ENCODE assay signal across 8 mouse cellular contexts in genomic region chr5:135867637-135868593, GRCm38 (mm10). TPM values are rescaled to one million over a fixed set of nuclear protein-coding genes. Genes with fewer than 3 reads are reported as not detected.
A peak's percentile ranks its signal among the peaks of the same experiment; 100 is the strongest.
DNase-seq lines count a peak whose midpoint lies in the region; ATAC-seq and TF ChIP-seq lines count a peak whose summit lies in the region.

No protein-coding gene starts in this region.

- under 1% methylated on average over 83 of the region's 89 CpGs for WGBS in forebrain, embryonic 16.5 days
- under 1% methylated on average over 78 of the region's 89 CpGs for WGBS in limb, embryonic 13.5 days

- H3K4me1 ChIP-seq in forebrain, embryonic 16.5 days (replicated peaks; ENCODE audit: control insufficient read depth, insufficient read depth, low read length), result peaks cover 13% of the 10 kb centered on the region
- peaks cover 17% of the 10 kb centered on the region for H3K4me1 ChIP-seq in limb, embryonic 13.5 days

- peaks cover 39% of the 10 kb centered on the region for H3K27me3 ChIP-seq in forebrain, embryonic 16.5 days (replicated peaks; ENCODE audit: control insufficient read depth, insufficient read depth, low read length)
- peaks cover 95% of the 10 kb centered on the region for H3K27me3 ChIP-seq in limb, embryonic 13.5 days

- peak overlapping the region; percentile 65 for H3K9ac ChIP-seq in forebrain, embryonic 16.5 days (replicated peaks; ENCODE audit: low read depth, low read length)
- peak overlapping the region; percentile 68 for H3K9ac ChIP-seq in limb, embryonic 13.5 days

- ATAC-seq in forebrain, embryonic 16.5 days, result peak; percentile 64
- peak; percentile 61; the same call in 1 of the 2 replicates for ATAC-seq in limb, embryonic 13.5 days (ENCODE audit: low FRiP score, low read depth)

- H3K4me2 ChIP-seq in forebrain, embryonic 16.5 days (ENCODE audit: low read length), result peak overlapping the region; percentile 76
- peak overlapping the region; percentile 90 for H3K4me2 ChIP-seq in limb, embryonic 13.5 days (replicated peaks)

- H3K9me3 ChIP-seq in forebrain, embryonic 16.5 days (ENCODE audit: control insufficient read depth, low read length), result no peaks in the 10 kb centered on the region
- no peaks in the 10 kb centered on the region for H3K9me3 ChIP-seq in limb, embryonic 13.5 days

- peak overlapping the region; percentile 76 for H3K27ac ChIP-seq in left cerebral cortex, adult 2 months
- H3K27ac ChIP-seq in forebrain, embryonic 16.5 days (ENCODE audit: low read length), result no peak overlapping the region
- H3K27ac ChIP-seq in limb, embryonic 13.5 days, result no peak overlapping the region

- TF ChIP-seq CTCF in left cerebral cortex, adult 2 months (IDR thresholded peaks at IDR 0.05), result no peak; the same call in 1 of the 2 replicates

- H3K4me3 ChIP-seq in left cerebral cortex, adult 2 months, result peak overlapping the region; percentile 49
- peak overlapping the region; percentile 48 for H3K4me3 ChIP-seq in forebrain, embryonic 16.5 days (replicated peaks; ENCODE audit: low read length)
- H3K4me3 ChIP-seq in limb, embryonic 13.5 days, result peak overlapping the region; percentile 52

- intact Hi-C loops in left cerebral cortex, adult 2 months (cut with DNase I), result no loop called here

- DNase-seq in left cerebral cortex, adult 2 months (ENCODE audit: extremely low spot score in 1 of 2, low spot score in 2 of 2), result peak; percentile 52 to 67
- DNase-seq in left cerebral cortex, adult 11 months (ENCODE audit: low spot score), result no peak
- DNase-seq in embryo, embryonic 9.5 days (ENCODE audit: extremely low spot score), result peak; percentile 52
- peak; percentile 61 for DNase-seq in retina, postnatal 1 day
- DNase-seq in urinary bladder, adult 2 months (ENCODE audit: low spot score), result no peak
- DNase-seq in cerebellum, postnatal 4 days (ENCODE audit: low spot score in 2 of 2), result no peak

- H3K36me3 ChIP-seq in forebrain, embryonic 16.5 days (ENCODE audit: control insufficient read depth, insufficient read depth), result no peaks in the 10 kb centered on the region
- no peaks in the 10 kb centered on the region for H3K36me3 ChIP-seq in limb, embryonic 13.5 days

RNA-seq across cellular contexts. Expression of gene Hspb1, which starts 19.8 kb away (rescaled TPM):
- total RNA-seq in left cerebral cortex, adult 2 months (2021), result 10 to 100 TPM; 19.2 to 19.3 TPM
- 7.3 and 9.6 TPM in 2 replicates for polyA plus RNA-seq in forebrain, embryonic 16.5 days (2015; fragmentation: Nextera tagmentation; extraction: Ambion mirVana)
- 134 and 150 TPM in 2 replicates for polyA plus RNA-seq in limb, embryonic 13.5 days (2015; fragmentation: Nextera tagmentation; extraction: Ambion mirVana)
- polyA plus RNA-seq in urinary bladder, adult 2 months (2012; rRNA removed), result 816 and 846 TPM in 2 replicates

Comparison
In these comparisons a context has a peak if more than half of its experiments do, and no peak if none do; other contexts are left out.
1. DNase-seq: peak in left cerebral cortex, adult 2 months (2 of 2), embryo, embryonic 9.5 days (single experiment) and retina, postnatal 1 day (single experiment); none in left cerebral cortex, adult 11 months (single experiment), urinary bladder, adult 2 months (single experiment) and cerebellum, postnatal 4 days (0 of 2).
2. RNA of gene Hspb1, which starts 19.8 kb away (polyA plus RNA-seq): 816 to 846 TPM in urinary bladder, adult 2 months and 134 to 150 TPM in limb, embryonic 13.5 days; 7.3 to 9.6 TPM in forebrain, embryonic 16.5 days; every median in the first group is over 10 times any median in the second.
3. Peak in every context shown above with its lines, with median percentiles within 50 percentile points of each other: H3K4me3 ChIP-seq.